Mouse (Mus musculus) myocyte (in vitro differentiated cells): ENCODE results near the gene Gm47985.
"Not testable (repeated sequence)": the region's sequence is repeated elsewhere in the genome, so short reads cannot be mapped to it uniquely, and the experiment has no call there.

Source experiments
- CEBPB ChIP-seq: IDR thresholded peaks from 2 replicates; pipeline ENCODE4 v1.6.1; 2011; ENCODE audit warnings: mild to moderate bottlenecking, moderate library complexity; ENCODE audit not compliant: poor library complexity, insufficient read depth, severe bottlenecking
- E2F4 ChIP-seq: IDR thresholded peaks from one replicate; pipeline ENCODE4 v1.6.1; 2011; ENCODE audit warnings: mild to moderate bottlenecking, control low read depth, moderate library complexity; ENCODE audit not compliant: insufficient read depth
- MAX ChIP-seq: IDR thresholded peaks from one replicate; pipeline ENCODE4 v1.6.1; 2011; ENCODE audit warnings: low read depth, mild to moderate bottlenecking, control low read depth
- MYOD1 ChIP-seq, 3 experiments: IDR thresholded peaks; one replicate each; pipeline ENCODE4 v1.6.1; 2011; ENCODE audit warnings: control low read depth in 2 of 3, low read depth in 2 of 3, mild to moderate bottlenecking in 2 of 3, moderate library complexity in 1 of 3; ENCODE audit not compliant: insufficient read length in 2 of 3, control insufficient read depth in 1 of 3
- MYOG ChIP-seq, 3 experiments: IDR thresholded peaks; one replicate each; pipeline ENCODE4 v1.6.1; 2011; ENCODE audit warnings: control low read depth in 2 of 3, low read depth in 2 of 3, mild to moderate bottlenecking in 2 of 3; ENCODE audit not compliant: insufficient read length in 2 of 3, control insufficient read depth in 1 of 3, insufficient read depth in 1 of 3
- POLR2A ChIP-seq: IDR thresholded peaks from one replicate; pipeline ENCODE4 v1.6.1; 2011; ENCODE audit warnings: low read depth, mild to moderate bottlenecking, control low read depth, moderate library complexity; ENCODE audit not compliant: insufficient read length
- POLR2AphosphoS2 ChIP-seq: IDR thresholded peaks from one replicate; pipeline ENCODE4 v1.6.1; 2011; ENCODE audit warnings: low read depth, control low read depth; ENCODE audit not compliant: insufficient read length
- REST ChIP-seq: IDR thresholded peaks from one replicate; pipeline ENCODE4 v1.6.1; 2011; ENCODE audit warnings: mild to moderate bottlenecking, control low read depth, moderate library complexity; ENCODE audit not compliant: insufficient read depth, insufficient read length
- TCF12 ChIP-seq: IDR thresholded peaks from one replicate; pipeline ENCODE4 v1.6.1; 2011; ENCODE audit warnings: mild to moderate bottlenecking, control low read depth; ENCODE audit not compliant: poor library complexity, insufficient read depth, severe bottlenecking
- TCF3 ChIP-seq: IDR thresholded peaks from one replicate; pipeline ENCODE4 v1.6.1; 2011; ENCODE audit warnings: low read depth, control low read depth; ENCODE audit not compliant: insufficient read length
- USF1 ChIP-seq: IDR thresholded peaks from one replicate; pipeline ENCODE4 v1.6.1; 2011; ENCODE audit warnings: low read depth, mild to moderate bottlenecking, control low read depth, moderate library complexity

DNA sequence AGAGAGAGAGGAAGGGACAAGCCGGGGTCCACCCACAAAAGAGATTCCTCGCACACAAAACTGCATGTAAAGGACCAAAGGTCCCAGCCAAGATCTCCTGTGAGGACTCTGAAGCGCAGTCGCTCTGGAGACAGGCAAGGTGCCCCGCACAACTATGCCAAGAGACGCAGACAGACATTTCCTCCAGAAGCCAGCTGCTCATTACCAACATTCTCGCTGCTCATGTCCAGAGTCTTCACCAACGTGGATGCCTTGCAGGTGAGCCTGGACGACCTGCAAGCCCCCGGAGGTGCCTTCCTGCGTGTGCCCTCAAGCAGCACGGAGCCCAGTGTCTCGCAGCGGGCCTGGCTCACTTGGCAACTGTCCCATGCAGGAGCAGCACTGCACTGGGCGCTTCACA, 10.4 kb downstream of the Gm47985 start:
- TF ChIP-seq MYOD1 (IDR thresholded peaks at IDR 0.05; ENCODE audit: control insufficient read depth in 1 of 3, insufficient read length in 2 of 3, low read depth in 2 of 3); POLR2AphosphoS2; REST; MAX; POLR2A; E2F4; USF1; TCF12; CEBPB; MYOG (IDR thresholded peaks at IDR 0.05; ENCODE audit: control insufficient read depth in 1 of 3, insufficient read depth in 1 of 3, insufficient read length in 2 of 3, low read depth in 2 of 3); TCF3: not testable (repeated sequence)
